Mouse (Mus musculus) kidney, adult 9 months (tissue): ENCODE results near the gene Fbxo44.
"Not testable (repeated sequence)": the region's sequence is repeated elsewhere in the genome, so short reads cannot be mapped to it uniquely, and the experiment has no call there.

Experiments
- DNase-seq: peaks from one replicate; pipeline ENCODE4 v3.0.0; 2022

The Fbxo44 gene

GRCm38 (mm10) chr4:148160436-148161390, at the start of gene Fbxo44, which contains the start of gene Fbxo2:
Gene Fbxo44 (minus strand): TSS chr4:148160482.
Gene Fbxo2 (plus strand): TSS chr4:148160621.
- DNase-seq, result peak; percentile 40

GRCm38 (mm10) chr4:148204873-148205232, 44.6 kb upstream of the Fbxo44 start:
- no peak for DNase-seq

GRCm38 (mm10) chr4:148204061-148204872, 44.0 kb upstream of the Fbxo44 start:
- DNase-seq, result no peak

GRCm38 (mm10) chr4:148203557-148203956, 43.3 kb upstream of the Fbxo44 start:
- DNase-seq, result no peak

GRCm38 (mm10) chr4:148198721-148199120, 38.4 kb upstream of the Fbxo44 start:
- DNase-seq, result no peak

GRCm38 (mm10) chr4:148194400-148194799, 34.1 kb upstream of the Fbxo44 start:
- DNase-seq, result no peak

GRCm38 (mm10) chr4:148192707-148193245, 32.5 kb upstream of the Fbxo44 start:
- DNase-seq, result no peak

GRCm38 (mm10) chr4:148188767-148189166, 28.5 kb upstream of the Fbxo44 start:
- DNase-seq, result not testable (repeated sequence)

- DNase-seq, result no peak
These were observed 25.5 kb upstream of the Fbxo44 start for GRCm38 (mm10) chr4:148185819-148186218.

GRCm38 (mm10) chr4:148184564-148184963, 24.3 kb upstream of the Fbxo44 start:
- no peak for DNase-seq

GRCm38 (mm10) chr4:148182363-148182762, 22.1 kb upstream of the Fbxo44 start:
- DNase-seq, result no peak

GRCm38 (mm10) chr4:148181483-148181882, 21.2 kb upstream of the Fbxo44 start:
- no peak for DNase-seq

- no peak for DNase-seq
These were observed 17.4 kb upstream of the Fbxo44 start for GRCm38 (mm10) chr4:148177716-148178115.

GRCm38 (mm10) chr4:148176603-148177002, 16.3 kb upstream of the Fbxo44 start:
- DNase-seq, result not testable (repeated sequence)

- no peak for DNase-seq
These were observed 14.2 kb upstream of the Fbxo44 start for GRCm38 (mm10) chr4:148174495-148174862.

- DNase-seq, result no peak
These were observed 13.7 kb upstream of the Fbxo44 start for GRCm38 (mm10) chr4:148173811-148174494.

GRCm38 (mm10) chr4:148171261-148171660, 11.0 kb upstream of the Fbxo44 start:
- DNase-seq, result no peak

- DNase-seq, result peak; percentile 55
These were observed 10.6 kb upstream of the Fbxo44 start for GRCm38 (mm10) chr4:148170842-148171241.

GRCm38 (mm10) chr4:148169586-148169985, 9.3 kb upstream of the Fbxo44 start:
- no peak for DNase-seq

GRCm38 (mm10) chr4:148168287-148168686, 8.0 kb upstream of the Fbxo44 start:
- DNase-seq, result peak; percentile 54

- DNase-seq, result peak; percentile 68
These were observed 6.7 kb upstream of the Fbxo44 start for GRCm38 (mm10) chr4:148166986-148167385.

- DNase-seq, result no peak
These were observed 6.1 kb upstream of the Fbxo44 start for GRCm38 (mm10) chr4:148166431-148166830.

- no peak for DNase-seq
These were observed 5.3 kb upstream of the Fbxo44 start for GRCm38 (mm10) chr4:148165551-148165950.
